Mouse (Mus musculus): ENCODE measurements at regions not wholly inside any gene's neighbourhood (a gene's known extent, or its start where the extent isn't known, plus 50 kb on each side); places are given as distances from the start of the nearest gene placed in this dataset.

DNA sequence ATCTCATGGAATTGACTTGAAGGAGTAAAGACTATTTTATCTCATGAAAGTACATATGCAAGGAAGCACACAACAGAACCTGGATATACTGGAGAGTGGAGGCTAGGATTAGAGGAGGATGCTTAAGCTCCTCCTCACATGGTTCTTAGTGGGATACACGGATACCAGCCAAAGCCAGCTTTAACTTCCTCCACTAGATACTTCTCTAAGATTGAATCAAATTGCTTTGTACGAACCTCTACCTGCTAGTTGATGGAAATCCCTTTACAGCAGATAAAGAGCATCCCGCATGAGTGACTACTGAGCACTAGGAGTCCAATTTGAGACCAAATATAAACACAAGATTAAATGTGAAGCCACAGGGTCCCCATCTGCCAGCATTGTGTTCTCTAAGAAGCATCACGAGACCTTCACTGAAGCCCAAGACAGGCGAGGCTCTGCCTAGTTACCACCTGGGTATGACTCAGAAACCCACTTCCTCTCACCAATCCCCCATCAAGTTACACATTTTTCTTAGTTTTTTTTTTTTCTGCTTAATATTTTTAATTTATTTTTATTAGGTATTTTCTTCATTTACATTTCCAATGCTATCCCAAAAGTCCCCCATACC, 307.9 kb upstream of the Lrrc3b start:
- TF ChIP-seq CTCF (IDR thresholded peaks at IDR 0.05; ENCODE audit: low read depth) (no peak), EP300 (IDR thresholded peaks at IDR 0.05; ENCODE audit: low read depth) (no peak)
